Mouse (Mus musculus) embryo, embryonic 9.5 days (tissue): ENCODE data around the gene Slit2.

ENCODE experiments used
- DNase-seq: peaks from one replicate; pipeline ENCODE4 v3.0.0-alpha.2; 2017; ENCODE audit errors: extremely low spot score

The Slit2 gene

DNA sequence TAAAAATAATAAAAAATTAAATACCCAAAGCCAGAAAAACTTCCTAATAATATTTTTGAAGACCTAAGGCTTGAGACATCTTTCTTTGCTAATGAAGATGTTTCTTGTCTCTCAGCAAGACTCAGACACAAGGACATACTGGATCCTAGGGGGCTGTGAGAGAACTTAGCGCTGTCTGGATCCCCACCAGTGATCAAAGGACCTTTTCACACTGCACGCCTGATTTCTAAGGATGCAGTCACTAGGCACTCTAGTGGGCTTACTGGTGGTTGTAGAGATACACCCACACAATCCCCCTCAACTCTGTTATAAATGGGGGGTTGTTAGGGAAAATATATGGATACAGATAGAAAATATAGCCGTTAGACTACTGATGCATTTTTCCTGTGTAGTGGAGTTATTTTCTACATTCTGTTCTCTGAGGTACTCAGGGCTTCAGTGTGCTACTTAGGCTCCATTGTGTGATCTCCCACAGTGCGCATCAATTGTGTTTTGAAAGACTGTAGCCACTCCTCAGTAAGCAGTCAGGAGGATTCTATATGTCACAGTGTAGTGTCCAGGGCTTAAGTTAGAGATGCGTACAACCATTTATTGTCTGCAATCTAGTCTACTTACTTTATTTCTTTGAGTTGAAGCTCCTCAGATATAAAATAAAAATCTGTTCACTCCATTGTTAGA, 67.8 kb downstream of the Slit2 start:
- no peak for DNase-seq

GRCm38 (mm10) chr5:48058612-48059011, 75.7 kb downstream of the Slit2 start:
- DNase-seq = no peak

GRCm38 (mm10) chr5:48060715-48061114, 77.8 kb downstream of the Slit2 start:
- DNase-seq = no peak

DNA sequence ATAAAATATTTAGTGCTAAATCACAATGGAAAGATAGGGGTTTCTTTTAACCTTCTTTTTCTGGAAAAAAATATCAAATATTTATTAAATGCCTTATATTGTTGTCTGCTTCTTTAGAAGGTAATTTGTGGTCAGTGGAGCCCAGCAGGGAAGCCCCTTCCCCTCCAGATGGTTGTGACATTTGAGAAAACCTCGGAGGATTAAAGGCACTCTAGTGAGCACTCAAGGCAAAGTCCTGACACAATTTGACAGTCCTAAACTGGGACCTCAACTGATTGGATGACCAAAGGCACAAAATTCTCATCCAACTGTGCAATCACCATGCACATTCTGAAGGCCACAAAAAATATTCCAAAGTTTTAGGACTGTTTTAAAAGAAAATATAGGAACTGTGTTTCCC, 95.8 kb downstream of the Slit2 start:
- no peak for DNase-seq

DNA sequence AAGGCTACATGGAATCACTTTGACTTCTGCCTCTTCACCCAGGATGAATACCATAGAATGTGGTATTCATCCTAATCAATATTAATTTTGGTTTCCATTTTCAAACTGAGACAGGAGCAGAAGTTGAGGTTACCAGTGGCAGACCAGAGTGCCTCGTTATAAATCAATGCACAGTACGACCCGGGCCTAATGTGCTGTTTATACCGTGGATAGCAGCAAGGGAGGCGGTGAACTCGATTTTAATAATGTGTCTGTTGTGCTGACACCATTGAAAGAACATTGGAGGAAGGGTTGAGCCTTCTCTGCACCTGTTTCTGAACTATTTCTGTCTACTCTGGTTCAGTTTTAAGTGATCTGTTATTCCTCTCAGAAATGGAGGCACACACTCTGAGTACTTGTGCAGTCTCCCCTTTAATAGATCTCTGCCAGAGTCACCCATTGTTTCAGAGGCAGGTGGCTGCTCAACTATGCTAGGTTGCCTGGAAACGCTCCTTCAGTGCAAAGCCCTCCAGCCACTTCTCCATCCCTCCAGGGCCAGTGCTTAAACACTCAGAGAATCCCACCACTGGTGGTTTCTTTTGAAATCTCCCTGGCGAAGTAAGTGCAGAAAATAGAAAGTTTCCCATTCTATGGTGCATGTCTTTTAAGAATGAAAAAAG, 98.4 kb downstream of the Slit2 start:
- peak; percentile 15 for DNase-seq

DNA sequence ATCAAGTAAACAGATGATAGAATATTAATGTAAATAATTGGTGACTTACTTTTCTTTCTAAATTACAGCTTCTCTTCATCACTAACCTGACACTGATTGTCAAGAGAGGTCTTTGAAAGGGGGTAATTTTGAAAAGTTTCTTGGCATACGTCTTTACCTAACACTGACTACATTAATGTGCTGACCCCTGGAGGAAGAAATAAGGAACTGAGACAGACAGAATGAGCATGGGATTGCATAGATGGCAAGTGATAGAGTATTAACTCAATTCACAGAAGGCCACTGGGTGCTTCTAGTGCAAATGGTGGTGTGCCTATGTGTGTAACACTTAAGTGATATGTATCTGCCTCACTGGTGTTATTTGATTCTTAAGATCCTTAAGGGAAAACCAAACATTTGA, 130.5 kb downstream of the Slit2 start:
- DNase-seq = no peak

DNA sequence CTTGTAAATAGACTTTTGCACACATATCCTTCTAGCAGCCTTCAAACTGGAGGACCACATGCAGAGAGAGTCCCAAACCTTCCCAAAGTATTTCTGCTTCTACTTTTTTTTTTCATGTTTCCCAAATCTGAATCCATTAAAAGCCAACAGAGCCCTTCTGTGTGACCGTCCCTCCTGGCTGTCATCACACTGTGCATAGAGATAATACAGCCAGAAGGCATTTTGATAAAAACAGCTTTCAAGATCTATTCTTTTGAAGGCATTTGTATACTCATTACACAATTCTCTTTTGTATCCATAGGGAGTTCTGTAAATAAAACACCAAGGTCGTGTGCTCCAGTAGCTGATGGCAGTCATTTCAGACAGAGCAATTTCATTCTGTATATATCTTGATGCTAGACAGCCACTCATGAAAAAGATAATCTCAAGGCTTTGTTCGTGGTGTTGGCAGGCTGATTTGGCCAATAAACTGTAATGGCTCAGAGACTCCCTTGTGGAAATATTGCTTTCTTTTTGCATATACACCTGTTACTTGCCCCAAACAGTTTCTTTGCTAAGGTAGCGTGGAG, 132.1 kb downstream of the Slit2 start:
- no peak for DNase-seq

- no peak for DNase-seq
Observed at GRCm38 (mm10) chr5:48122651-48123050, 139.7 kb downstream of the Slit2 start.

DNA sequence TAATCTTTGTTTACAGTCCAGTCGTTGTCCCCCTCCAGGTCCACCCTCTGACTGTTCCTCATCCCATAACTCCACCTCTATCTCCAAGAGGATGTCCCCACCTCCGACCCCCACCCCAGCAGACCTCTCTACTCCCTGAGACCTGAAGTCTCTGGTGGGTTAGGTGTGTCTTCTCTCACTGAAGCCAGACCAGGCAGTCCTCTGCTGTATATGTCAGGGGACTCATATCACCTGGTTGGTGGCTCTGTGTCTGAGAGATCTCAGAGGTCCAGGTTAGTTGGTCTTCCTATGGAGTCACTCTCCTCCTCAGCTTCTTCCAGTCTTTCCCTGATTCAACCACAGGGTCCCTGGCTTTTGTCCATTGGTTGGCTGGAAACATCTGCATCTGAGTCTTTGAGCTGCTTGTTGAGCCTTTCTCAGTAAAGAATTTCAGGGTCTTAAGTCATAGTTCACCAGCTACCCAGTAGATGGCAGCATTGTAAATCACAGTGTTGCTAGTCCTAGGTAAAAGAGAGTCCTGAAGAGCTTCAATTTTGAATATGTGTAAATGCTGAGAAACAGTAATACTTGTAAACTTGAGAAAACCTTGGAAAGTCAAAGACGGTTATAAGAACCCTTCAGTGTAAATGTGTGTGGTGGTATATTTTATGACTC, 143.0 kb downstream of the Slit2 start:
- no peak for DNase-seq

DNA sequence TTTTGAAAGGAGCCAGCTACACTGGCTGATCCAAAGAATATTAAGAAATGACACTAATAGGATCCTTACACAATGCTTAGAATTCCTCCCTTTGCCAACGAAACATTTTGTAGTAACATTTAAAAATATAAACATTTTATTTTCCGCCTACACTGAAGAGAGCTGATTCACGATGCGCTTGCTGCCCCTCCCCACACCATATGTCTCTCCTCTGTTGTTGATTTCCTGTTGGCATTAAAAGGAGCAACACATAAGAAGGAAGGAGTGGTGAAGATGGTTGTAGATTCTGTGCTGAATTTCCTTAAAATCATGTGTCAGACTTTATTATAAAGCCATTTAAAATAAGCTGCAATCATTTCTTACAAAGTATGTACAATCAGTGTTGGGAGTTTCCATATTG, 147.0 kb downstream of the Slit2 start:
- no peak for DNase-seq

- no peak for DNase-seq
Observed at GRCm38 (mm10) chr5:48136571-48136970, 153.6 kb downstream of the Slit2 start.

DNA sequence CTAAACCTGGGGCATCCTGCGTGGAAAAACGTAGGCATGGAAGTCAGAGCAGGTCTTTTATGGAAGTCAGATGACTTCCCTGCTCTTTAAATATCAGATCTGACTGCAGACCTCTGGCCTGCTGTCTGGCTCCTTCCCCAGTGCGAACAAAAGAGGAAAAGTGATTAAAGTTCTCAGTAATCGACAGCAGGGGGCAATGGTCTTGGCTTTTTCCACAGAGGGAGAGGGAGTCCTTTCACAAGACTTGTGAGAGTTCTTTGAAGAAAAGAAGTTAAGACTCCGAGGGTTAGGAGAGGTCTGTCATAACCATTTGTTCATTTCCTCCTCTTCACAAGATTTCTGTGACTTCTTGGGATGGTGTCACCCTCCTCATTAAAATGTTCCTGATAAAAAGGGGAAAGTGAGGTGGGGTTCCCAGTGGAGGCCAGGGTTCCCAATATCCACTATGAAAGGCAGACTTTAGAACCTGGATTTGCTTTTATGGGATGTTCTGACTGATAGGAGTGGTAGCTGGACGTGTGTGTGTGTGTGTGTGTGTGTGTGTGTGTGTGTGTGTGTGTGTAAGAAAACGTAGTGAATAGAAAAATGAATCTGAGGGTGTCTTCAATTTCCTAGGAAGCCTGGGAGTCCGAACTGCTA, 156.0 kb downstream of the Slit2 start:
- peak; percentile 45 for DNase-seq

GRCm38 (mm10) chr5:48139488-48139862, 156.5 kb downstream of the Slit2 start:
- peak; percentile 33 for DNase-seq

DNA sequence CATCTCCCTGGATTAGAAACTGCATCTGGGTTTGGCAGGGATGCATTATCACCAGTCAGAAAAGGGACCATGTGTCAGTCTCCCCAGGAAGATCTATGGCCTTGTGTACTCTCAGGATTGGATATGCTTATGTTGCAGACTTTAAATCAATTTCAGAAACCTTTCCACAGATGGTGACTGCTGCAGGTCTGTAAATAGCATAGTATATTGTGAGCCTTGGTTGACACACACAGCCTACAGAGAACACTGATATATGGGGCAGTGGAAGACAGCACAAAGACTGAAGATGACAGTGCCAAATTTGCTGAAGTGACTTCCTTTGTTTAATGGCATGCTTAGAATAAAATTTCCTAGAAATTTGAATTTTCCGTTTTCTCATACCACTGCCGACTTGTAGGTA, 163.1 kb downstream of the Slit2 start:
- no peak for DNase-seq

DNA sequence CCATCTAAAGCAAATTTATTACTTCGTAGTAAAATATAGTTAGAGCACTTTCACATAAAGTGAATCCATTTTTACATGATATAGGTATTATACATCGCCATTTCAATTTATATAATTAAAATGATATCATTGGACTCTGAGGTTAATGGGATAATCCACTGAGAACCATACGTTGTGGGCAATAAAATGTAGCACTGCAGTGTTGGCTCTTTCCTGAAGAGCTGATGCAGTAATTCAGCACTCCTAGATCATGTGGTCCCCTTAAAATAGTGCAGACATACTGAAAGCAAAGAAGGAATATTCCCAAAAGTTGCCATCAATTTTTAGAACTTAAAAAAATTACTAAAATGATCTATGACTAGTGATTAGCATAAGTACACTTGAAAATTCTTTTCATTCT, 177.9 kb downstream of the Slit2 start:
- DNase-seq = no peak

GRCm38 (mm10) chr5:48181646-48182302, 198.8 kb downstream of the Slit2 start:
- peak; percentile 5 for DNase-seq

- no peak for DNase-seq
Observed at GRCm38 (mm10) chr5:48184358-48184757, 201.4 kb downstream of the Slit2 start.

- no peak for DNase-seq
Observed at GRCm38 (mm10) chr5:48187819-48188218, 204.9 kb downstream of the Slit2 start.

DNA sequence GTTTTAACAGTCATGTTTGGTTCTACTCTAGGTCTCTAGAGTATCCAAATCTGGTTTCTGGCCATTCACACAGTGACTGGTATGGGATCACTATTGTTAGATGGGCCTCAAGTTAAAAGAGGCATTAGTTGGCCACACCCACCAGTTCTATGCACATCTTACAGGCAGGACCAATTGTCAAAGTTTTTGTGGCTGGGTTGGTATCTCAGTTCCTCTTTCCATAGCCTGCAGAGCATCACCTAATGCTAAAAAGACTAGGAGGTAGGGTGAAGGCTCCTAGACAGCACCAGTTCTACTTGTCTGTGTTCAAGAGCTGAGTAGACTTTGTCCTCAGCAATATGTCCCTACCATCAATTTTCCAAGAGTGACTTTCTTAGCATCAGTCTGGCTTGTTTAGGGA, 216.4 kb downstream of the Slit2 start:
- no peak for DNase-seq

DNA sequence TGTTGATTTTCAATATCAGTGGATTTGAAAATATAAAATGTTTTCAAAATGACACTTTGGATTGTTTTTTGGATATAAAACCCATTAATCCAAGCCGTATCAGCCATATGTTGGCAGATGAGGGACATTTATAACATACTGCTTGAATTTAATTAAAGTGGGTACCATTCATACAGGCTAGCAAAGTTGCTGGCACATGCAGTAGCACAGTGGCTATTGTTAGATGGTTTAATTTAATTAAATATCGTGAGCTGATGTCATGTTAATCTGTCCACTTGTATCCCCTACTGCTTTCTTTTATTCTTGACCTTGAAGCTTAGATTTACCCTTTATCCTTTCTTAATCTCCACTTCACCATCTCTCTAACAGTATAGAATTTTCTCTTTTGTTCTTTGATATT, 232.3 kb downstream of the Slit2 start:
- DNase-seq = no peak

DNA sequence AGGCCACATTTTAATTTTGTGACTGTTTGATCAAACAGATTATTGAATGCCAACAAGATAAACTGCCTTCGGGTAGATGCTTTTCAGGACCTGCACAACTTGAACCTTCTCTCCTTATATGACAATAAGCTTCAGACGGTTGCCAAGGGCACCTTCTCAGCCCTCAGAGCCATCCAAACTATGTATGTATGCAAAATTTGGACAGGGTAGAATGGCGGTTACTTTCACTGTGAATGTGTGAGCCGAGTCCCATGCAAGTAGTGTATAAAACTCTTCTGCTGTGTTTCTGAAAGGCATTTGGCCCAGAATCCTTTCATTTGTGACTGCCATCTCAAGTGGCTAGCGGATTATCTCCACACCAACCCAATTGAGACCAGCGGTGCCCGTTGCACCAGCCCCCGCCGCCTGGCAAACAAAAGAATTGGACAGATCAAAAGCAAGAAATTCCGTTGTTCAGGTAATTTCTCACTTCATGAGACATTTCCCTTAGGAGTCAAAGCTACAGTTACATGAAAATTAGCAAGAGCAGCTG, 236.8 kb downstream of the Slit2 start:
- DNase-seq = no peak

GRCm38 (mm10) chr5:48225500-48225899, 242.6 kb downstream of the Slit2 start:
- no peak for DNase-seq
